Mouse (Mus musculus): Measurements from ENCODE around the gene Vmn2r3. TPM values are rescaled to one million over a fixed set of nuclear protein-coding genes. Genes with fewer than 3 reads are reported as not detected.
"Not testable (repeated sequence)": the region's sequence is repeated elsewhere in the genome, so short reads cannot be mapped to it uniquely, and the experiment has no call there.

Vmn2r3 gene
- polyA plus RNA-seq (2016; fragmentation: Nextera tagmentation; extraction: Ambion mirVana), result not detected in 2 replicates

DNA sequence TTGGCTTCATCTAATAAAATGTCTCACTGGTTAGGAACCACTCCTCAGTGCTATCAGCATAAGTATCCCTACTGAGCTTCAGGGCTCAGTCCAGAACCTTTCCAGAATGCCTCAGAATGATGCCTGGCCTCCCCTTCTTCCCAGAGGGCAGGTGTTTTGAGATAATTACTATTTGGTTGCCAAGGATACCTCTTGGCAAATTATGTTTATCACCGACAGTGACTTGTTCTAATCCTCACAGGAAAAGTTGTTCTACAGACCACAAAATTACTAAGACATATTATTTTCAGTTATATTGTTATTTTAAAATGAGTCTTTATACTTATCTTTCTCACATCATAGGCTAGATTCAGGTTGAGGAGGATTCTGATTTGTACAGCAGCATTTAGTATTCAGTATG lies at the start of gene Vmn2r3:
TSS of gene Vmn2r3 (minus strand) at position 101 of the 400 bp plus-strand sequence.
- WGBS, result 71% methylated on average over 1 of the region's 1 CpGs

DNA sequence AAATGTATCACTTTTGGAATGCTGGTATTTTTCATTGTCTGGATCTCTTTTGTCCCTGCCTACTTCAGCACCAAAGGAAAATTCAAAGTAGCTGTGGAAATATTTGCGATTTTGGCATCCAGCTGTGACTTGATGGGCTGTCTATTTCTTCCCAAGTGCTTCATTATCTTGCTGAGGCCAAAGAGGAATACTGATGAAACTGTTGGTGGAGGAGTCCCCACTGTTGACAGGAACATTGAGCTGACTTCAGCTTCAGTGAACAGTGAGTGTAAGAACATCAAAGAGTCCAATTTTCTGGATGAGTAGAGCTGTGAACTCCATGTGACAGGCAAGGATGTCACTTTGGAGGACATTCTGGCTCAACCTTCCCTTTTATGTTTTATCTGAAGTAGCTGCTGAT lies 43.0 kb upstream of the Vmn2r3 start:
- Histone ChIP-seq H3K36me3 (no peaks in the 10 kb centered on the region), H3K27ac (replicated peaks) (no peak overlapping the region), H3K9ac (replicated peaks) (no peak overlapping the region), H3K4me3 (no peak overlapping the region), H3K4me2 (replicated peaks) (no peak overlapping the region), H3K9me3 (no peaks in the 10 kb centered on the region), H3K27me3 (no peaks in the 10 kb centered on the region), H3K4me1 (no peaks in the 10 kb centered on the region)
- 55% methylated on average over 1 of the region's 1 CpGs for WGBS
- ATAC-seq (ENCODE audit: low FRiP score, low read depth), result no peak

More for the DNA sequence above, at the start of gene Vmn2r3:
- H3K4me3 ChIP-seq, result no peak within 1 kb of the TSS
- no peaks in the 10 kb centered on the region for H3K36me3 ChIP-seq
- no peaks in the 10 kb centered on the region for H3K4me1 ChIP-seq
- H3K27me3 ChIP-seq, result no peaks in the 10 kb centered on the region
- H3K9me3 ChIP-seq, result no peaks in the 10 kb centered on the region
- no peak within 1 kb of the TSS for H3K4me2 ChIP-seq (replicated peaks)
- H3K9ac ChIP-seq (replicated peaks), result no peak within 1 kb of the TSS
- H3K27ac ChIP-seq (replicated peaks), result no peak within 1 kb of the TSS
- ATAC-seq (ENCODE audit: low FRiP score, low read depth), result no peak

DNA sequence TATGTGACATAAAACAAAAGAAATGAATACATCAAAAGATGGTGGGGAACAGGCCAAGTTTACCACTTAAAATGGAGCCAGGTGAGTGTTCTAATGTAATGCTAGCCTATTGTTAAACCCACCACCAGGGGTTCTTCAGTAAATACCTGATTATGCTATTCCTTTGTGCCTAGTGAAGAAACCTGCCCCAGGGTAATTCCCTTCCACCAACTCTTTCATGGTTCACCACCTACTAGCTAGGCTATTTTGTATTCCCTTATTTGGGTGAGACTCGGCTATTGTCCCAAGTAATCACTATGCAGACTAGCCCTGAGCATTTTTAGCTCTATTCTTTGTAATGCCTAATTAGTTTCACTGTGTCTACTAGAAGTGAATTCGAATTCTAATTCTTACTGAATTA lies 32.3 kb upstream of the Vmn2r3 start:
- H3K9me3 ChIP-seq, result no peaks in the 10 kb centered on the region
- H3K4me1 ChIP-seq, result no peaks in the 10 kb centered on the region
- no peak for ATAC-seq (ENCODE audit: low FRiP score, low read depth)
- H3K9ac ChIP-seq (replicated peaks), result no peak overlapping the region
- no peak overlapping the region for H3K4me3 ChIP-seq
- no peak overlapping the region for H3K27ac ChIP-seq (replicated peaks)
- H3K36me3 ChIP-seq, result no peaks in the 10 kb centered on the region
- no peak overlapping the region for H3K4me2 ChIP-seq (replicated peaks)
- 54% methylated on average over 2 of the region's 2 CpGs for WGBS
- no peaks in the 10 kb centered on the region for H3K27me3 ChIP-seq

DNA sequence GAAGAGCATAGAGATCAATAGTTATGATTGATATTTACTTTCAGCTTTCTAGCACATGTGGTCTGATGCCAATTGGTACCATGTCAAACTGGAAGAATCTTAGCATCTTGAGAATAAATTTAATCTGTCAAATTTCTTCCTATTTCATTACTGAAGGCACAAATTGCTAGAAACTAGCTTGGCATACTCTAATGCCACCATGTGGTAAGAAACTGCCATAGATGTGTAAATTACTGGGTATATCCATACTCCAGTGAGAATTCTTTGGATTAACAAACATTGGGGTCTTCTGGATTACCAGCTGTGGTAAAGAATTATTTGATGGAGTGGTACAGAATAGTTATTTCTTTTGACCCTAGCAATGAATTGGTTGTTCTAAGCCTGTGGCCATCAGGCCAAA lies 17.3 kb upstream of the Vmn2r3 start:
- Histone ChIP-seq H3K9ac (replicated peaks) (no peak overlapping the region), H3K9me3 (no peaks in the 10 kb centered on the region), H3K4me1 (no peaks in the 10 kb centered on the region), H3K27ac (replicated peaks) (no peak overlapping the region), H3K4me2 (replicated peaks) (no peak overlapping the region), H3K36me3 (no peaks in the 10 kb centered on the region), H3K27me3 (no peaks in the 10 kb centered on the region), H3K4me3 (no peak overlapping the region)
- no peak for ATAC-seq (ENCODE audit: low FRiP score, low read depth)

DNA sequence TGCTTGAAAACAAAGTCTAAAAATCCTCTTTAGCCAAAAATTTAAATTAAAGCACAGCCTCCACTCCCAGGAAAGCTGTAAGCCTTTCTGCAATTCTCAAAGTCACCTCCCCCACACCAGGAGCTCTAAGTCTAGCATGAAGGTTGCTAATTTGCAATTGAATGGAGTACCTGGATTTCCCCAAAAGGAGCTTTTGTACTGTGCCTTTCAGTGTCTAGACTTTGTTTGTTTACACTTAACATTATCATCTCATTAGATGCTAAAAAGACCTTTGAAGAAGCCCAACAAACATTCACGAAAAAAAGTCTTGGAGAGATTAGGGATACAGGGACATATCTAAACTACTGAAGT lies 23.8 kb downstream of the Vmn2r3 start:
- no peak overlapping the region for H3K9ac ChIP-seq (replicated peaks)
- no peaks in the 10 kb centered on the region for H3K9me3 ChIP-seq
- H3K4me1 ChIP-seq, result no peaks in the 10 kb centered on the region
- no peak overlapping the region for H3K27ac ChIP-seq (replicated peaks)
- WGBS, result 6% methylated on average over 1 of the region's 1 CpGs
- H3K4me3 ChIP-seq, result no peak overlapping the region
- no peaks in the 10 kb centered on the region for H3K27me3 ChIP-seq
- no peak for ATAC-seq (ENCODE audit: low FRiP score, low read depth)
- no peaks in the 10 kb centered on the region for H3K36me3 ChIP-seq
- no peak overlapping the region for H3K4me2 ChIP-seq (replicated peaks)

DNA sequence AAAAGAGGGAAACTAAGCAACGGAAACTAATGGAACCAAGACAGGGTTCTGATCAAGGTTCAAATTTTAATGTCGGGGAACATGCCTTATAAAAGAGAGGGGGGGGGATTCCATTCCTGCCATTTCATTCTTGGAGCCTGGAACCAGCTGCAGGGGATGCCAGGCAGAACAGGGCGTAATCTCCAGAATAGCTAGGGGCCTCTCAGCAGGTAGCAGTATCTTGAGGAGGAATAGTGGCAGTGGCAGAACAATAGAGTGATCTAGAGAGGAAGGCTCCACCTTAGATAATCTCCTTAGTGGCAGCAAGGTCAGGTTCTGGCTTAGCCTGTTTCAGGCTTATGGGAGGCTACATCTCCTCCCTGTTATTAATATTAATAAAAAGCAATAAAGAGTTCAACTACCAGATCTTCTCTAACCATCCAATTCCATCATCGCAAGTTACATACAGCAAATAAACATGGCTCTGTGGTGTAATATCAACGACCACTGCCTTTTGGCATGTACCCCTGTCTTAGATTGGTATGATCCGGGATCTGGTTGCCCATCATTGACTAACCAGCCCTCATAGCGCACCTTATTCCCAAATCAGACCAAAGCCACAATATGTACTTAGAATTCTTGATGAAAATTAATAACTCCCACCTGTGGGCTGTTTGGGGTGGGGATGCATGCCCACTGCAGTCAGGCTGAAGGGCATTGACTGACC lies 24.3 kb downstream of the Vmn2r3 start:
- not testable (repeated sequence) for H3K4me3 ChIP-seq; H3K36me3 ChIP-seq; ATAC-seq (ENCODE audit: low FRiP score, low read depth); H3K9me3 ChIP-seq; H3K4me1 ChIP-seq; H3K27me3 ChIP-seq; H3K9ac ChIP-seq (replicated peaks); H3K27ac ChIP-seq (replicated peaks); H3K4me2 ChIP-seq (replicated peaks)
- 21% methylated on average over 7 of the region's 7 CpGs for WGBS

DNA sequence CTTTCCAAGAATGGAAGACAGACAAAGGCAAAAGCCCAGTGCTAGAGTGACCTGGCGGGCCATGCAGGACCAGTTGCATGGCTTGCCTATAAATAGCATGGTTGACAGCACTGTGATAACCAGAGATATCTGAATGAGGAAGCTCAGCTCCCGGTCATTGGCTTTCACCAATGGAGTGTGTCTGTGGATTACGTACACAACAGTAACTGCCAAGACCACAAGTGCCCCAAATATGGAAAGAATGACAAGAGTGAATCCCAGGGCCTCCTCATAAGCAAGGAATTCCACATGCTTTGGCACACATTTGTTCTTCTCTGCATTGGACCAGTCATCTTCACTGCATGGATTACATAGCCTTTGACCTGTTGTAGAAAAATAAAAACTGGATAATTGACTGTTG lies 29.9 kb downstream of the Vmn2r3 start:
- Histone ChIP-seq H3K36me3 (no peaks in the 10 kb centered on the region), H3K4me2 (replicated peaks) (no peak overlapping the region), H3K27ac (replicated peaks) (no peak overlapping the region), H3K9ac (replicated peaks) (no peak overlapping the region), H3K4me1 (no peaks in the 10 kb centered on the region), H3K27me3 (no peaks in the 10 kb centered on the region), H3K4me3 (no peak overlapping the region), H3K9me3 (no peaks in the 10 kb centered on the region)
- no peak for ATAC-seq (ENCODE audit: low FRiP score, low read depth)
- WGBS, result 80% methylated on average over 3 of the region's 3 CpGs

DNA sequence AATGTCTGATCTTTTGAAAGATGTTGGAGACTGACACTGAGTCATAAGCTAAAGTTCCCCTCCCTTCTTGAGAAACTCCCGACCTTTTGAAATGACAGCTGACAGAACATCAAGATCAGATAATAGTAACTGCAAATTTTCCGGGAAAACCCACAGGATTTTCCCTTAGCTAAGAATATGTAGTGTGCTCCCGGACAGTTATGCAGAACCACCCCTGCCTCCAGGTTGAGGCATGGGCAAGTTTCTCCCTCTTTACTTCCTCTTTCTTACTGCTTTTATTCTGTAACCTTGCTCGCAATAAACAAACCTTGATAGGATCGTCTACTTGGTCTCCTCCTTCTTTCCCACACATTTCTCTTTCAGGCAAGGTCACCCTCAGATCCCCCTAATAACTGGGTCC lies 37.9 kb downstream of the Vmn2r3 start:
- Histone ChIP-seq H3K9me3 (no peaks in the 10 kb centered on the region), H3K27ac (replicated peaks) (no peak overlapping the region), H3K9ac (replicated peaks) (no peak overlapping the region), H3K36me3 (no peaks in the 10 kb centered on the region), H3K4me2 (replicated peaks) (no peak overlapping the region), H3K27me3 (no peaks in the 10 kb centered on the region), H3K4me3 (no peak overlapping the region), H3K4me1 (no peaks in the 10 kb centered on the region)
- WGBS, result 92% methylated on average over 5 of the region's 5 CpGs
- ATAC-seq (ENCODE audit: low FRiP score, low read depth), result no peak

DNA sequence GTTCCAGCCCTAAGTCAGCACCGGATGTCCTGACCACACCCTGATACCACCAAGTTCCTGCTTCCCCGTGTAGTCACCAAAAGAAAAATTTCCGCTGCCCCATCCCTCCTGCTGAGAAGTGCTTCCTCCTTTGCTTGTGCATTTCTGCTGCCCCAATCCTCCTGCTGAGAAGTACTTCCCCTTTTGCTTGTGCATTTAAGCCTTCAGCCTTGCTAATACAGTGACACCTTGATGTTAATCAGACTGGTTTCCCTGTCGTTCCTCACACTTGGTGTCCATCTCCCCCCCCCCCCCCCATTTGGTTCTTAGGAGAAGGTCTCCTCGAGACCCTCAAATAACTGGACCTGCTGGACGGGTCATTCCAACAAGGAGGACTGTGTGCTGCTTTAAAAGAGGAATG lies 39.0 kb downstream of the Vmn2r3 start:
- ATAC-seq (ENCODE audit: low FRiP score, low read depth), result not testable (repeated sequence)

DNA sequence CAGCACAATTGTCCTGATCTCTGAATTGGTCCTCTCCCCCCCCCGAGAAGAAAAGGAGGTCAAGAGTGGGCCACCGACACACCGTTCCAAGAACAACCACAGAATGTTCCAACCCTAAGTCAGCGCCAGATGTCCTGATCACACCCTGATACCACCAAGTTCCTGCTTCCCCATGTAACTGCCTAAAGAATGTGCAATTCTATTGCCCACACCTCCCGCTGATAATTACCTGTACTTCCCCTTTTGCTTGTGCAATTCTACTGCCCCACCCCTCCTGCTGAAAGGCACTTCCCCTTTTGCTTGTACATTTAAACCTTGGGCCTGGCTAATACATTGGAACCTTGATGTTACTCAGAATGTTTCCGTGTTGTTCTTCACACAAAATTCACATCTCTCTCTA lies 54.0 kb downstream of the Vmn2r3 start:
- ATAC-seq (ENCODE audit: low FRiP score, low read depth); H3K9me3 ChIP-seq; H3K9ac ChIP-seq (replicated peaks); H3K27me3 ChIP-seq; H3K27ac ChIP-seq (replicated peaks); H3K36me3 ChIP-seq; H3K4me1 ChIP-seq; H3K4me3 ChIP-seq; H3K4me2 ChIP-seq (replicated peaks): not testable (repeated sequence)
- WGBS, result 90% methylated on average over 6 of the region's 6 CpGs

More for the DNA sequence above, 39.0 kb downstream of the Vmn2r3 start:
- 90% methylated on average over 6 of the region's 6 CpGs for WGBS
- not testable (repeated sequence) for H3K36me3 ChIP-seq; H3K4me2 ChIP-seq (replicated peaks); H3K27me3 ChIP-seq; H3K4me1 ChIP-seq; H3K27ac ChIP-seq (replicated peaks); H3K9me3 ChIP-seq; H3K4me3 ChIP-seq; H3K9ac ChIP-seq (replicated peaks)

DNA sequence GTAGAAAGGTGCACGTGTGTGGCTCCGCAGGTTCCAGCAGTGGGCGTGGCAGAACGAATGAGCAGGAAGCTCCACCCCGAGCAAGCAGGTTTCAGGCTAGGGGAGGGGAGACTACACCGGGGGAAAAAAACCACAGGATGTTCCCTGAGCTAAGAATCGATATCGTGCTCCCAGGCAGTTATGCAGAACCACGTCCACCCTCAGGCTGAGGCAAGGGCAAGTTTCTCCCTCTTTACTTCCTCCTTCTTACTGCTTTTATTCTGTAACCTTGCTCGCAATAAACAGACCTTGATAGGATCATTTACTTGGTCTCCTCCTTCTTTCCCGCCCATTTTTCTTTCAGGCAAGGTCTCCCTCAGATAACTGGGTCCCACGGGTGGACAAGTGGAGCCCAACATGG lies 55.9 kb downstream of the Vmn2r3 start:
- not testable (repeated sequence) for ATAC-seq (ENCODE audit: low FRiP score, low read depth); H3K9me3 ChIP-seq; H3K36me3 ChIP-seq; H3K4me2 ChIP-seq (replicated peaks); H3K27ac ChIP-seq (replicated peaks); H3K4me1 ChIP-seq; H3K9ac ChIP-seq (replicated peaks); H3K4me3 ChIP-seq; H3K27me3 ChIP-seq
- WGBS, result 83% methylated on average over 8 of the region's 12 CpGs

DNA sequence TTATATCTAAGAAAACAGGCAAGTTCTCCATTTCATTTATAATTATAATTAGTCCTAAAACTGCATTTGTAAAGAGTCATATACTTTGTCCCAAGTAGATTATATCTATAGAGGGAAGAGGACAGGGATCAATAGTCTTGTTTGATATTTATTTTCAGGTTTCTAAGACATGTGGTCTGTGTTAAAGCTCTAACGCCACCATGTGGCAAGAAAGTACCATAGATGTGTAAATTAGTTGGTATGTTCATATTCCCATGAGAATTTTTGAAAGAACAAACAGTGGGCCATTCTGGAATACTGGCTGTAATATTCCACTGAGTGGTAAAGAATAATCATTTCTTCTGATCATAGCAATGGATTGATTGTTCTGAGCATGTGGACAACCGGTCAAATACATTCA lies 62.3 kb downstream of the Vmn2r3 start:
- no peak for ATAC-seq (ENCODE audit: low FRiP score, low read depth)
- H3K36me3 ChIP-seq, result no peaks in the 10 kb centered on the region
- no peaks in the 10 kb centered on the region for H3K9me3 ChIP-seq
- no peaks in the 10 kb centered on the region for H3K27me3 ChIP-seq
- H3K4me2 ChIP-seq (replicated peaks), result no peak overlapping the region
- WGBS, result 51% methylated on average over 2 of the region's 2 CpGs
- no peak overlapping the region for H3K9ac ChIP-seq (replicated peaks)
- H3K27ac ChIP-seq (replicated peaks), result no peak overlapping the region
- H3K4me3 ChIP-seq, result no peak overlapping the region
- H3K4me1 ChIP-seq, result no peaks in the 10 kb centered on the region
